Mouse (Mus musculus): ENCODE results near the gene Olfr893.
"Not testable (repeated sequence)": the region's sequence is repeated elsewhere in the genome, so short reads cannot be mapped to it uniquely, and the experiment has no call there.

The Olfr893 gene

DNA sequence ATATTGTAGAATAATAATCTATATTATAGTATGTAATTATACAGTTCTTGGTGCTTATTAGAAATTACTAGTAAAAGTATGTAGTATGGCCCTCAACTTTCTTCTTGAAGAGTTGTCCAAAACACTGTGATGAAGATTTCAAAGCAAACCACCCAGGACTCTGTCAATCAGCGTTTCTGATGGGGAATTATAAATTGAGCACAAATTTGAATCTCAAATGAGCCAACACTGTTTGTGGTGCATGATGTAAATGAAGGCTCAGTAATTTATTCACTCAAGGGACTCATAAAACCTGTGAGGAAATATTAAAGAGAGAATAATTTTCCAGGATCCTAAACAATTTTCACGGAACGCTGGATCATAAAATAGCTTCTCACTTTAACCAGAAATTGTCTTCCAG, at the start of gene Olfr893:
Olfr893 (plus strand) TSS at position 301 of the 400 bp plus-strand sequence.
- DNase-seq: no peak

GRCm38 (mm10) chr9:38168341-38168740, 39.8 kb upstream of the Olfr893 start:
- DNase-seq: not testable (repeated sequence)

DNA sequence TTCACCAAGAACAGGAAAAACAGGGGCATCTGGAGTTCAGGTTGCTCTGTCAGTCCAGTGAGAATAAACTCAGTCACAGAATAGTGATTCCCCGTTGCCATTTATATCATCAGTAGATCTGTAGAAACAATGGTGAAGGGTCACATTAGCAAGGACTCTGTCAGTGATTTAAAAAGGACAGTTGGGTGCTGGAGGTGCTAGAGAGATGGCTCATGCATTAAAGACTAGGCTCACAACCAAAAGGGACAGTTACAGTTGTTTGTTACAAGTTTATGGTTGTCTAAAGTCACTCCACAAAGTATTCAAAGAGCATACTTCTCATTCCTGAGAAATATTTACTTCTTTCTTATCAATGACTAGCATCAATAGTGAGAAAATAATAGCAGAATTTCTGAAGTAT, 27.4 kb upstream of the Olfr893 start, which contains the start of gene Olfr891:
Olfr891 (minus strand) TSS at position 101 of the 400 bp plus-strand sequence.
- DNase-seq: no peak

GRCm38 (mm10) chr9:38217755-38218154, 9.6 kb downstream of the Olfr893 start, which contains the start of gene Olfr894:
Olfr894 (plus strand) TSS chr9:38218055.
- DNase-seq: no peak

GRCm38 (mm10) chr9:38252474-38252873, 44.3 kb downstream of the Olfr893 start, which contains the start of gene Olfr143:
Olfr143 (plus strand) TSS chr9:38252774.
- DNase-seq: no peak

All from kidney, postnatal 4 days (tissue).